Mouse (Mus musculus) embryonic facial prominence, embryonic 11.5 days (tissue): ENCODE results near the gene Garnl3. TPM values are rescaled to one million over a fixed set of nuclear protein-coding genes. Genes with fewer than 3 reads are reported as not detected.
A peak's percentile ranks its signal among the peaks of the same experiment; 100 is the strongest.

Source experiments
- ATAC-seq: fragments of 200-750 bp; cut with Nextera tagmentation; replicated peaks from 2 replicates; pipeline ENCODE4 v1.8.0; 2017; ENCODE audit warnings: low read depth; ENCODE audit not compliant: insufficient number of reproducible peaks, low FRiP score, low TSS enrichment
- DNase-seq: peaks from one replicate; pipeline ENCODE4 v3.0.0-alpha.2; 2015; ENCODE audit warnings: low spot score
- H3K27ac ChIP-seq: fragments of 300-500 bp; sonication (generic); replicated peaks from 2 replicates; pipeline ENCODE4 v1.5.1; 2014; ENCODE audit warnings: mild to moderate bottlenecking, low read depth, low read length, control low read depth
- H3K27me3 ChIP-seq: fragments of 300-500 bp; sonication (generic); 2 replicates; pipeline ENCODE4 v1.6.1; 2014; ENCODE audit warnings: mild to moderate bottlenecking, low read length, moderate library complexity, mixed read lengths; ENCODE audit not compliant: control insufficient read depth, insufficient read depth
- H3K36me3 ChIP-seq: fragments of 300-500 bp; sonication (generic); replicated peaks from 2 replicates; pipeline ENCODE4 v1.6.1; 2014; ENCODE audit warnings: low read depth, mild to moderate bottlenecking, low read length, moderate library complexity, mixed read lengths; ENCODE audit not compliant: control insufficient read depth, insufficient read depth
- H3K4me1 ChIP-seq: fragments of 300-500 bp; sonication (generic); 2 replicates; pipeline ENCODE4 v1.6.1; 2014; ENCODE audit warnings: low read length, mixed read lengths; ENCODE audit not compliant: control insufficient read depth, insufficient read depth
- H3K4me2 ChIP-seq: fragments of 300-500 bp; sonication (generic); 2 replicates; pipeline ENCODE4 v1.6.1; 2014; ENCODE audit warnings: low read depth, mild to moderate bottlenecking, control low read depth, low read length, moderate library complexity
- H3K4me3 ChIP-seq: fragments of 300-500 bp; sonication (generic); 2 replicates; pipeline ENCODE4 v1.5.1; 2014; ENCODE audit warnings: low read depth, low read length, control low read depth
- H3K9ac ChIP-seq: fragments of 300-500 bp; sonication (generic); replicated peaks from 2 replicates; pipeline ENCODE4 v1.6.1; 2014; ENCODE audit warnings: mild to moderate bottlenecking, control low read depth, low read length
- H3K9me3 ChIP-seq: fragments of 300-500 bp; sonication (generic); replicated peaks from 2 replicates; pipeline ENCODE4 v1.6.1; 2016; ENCODE audit warnings: mild to moderate bottlenecking, low read length, inconsistent platforms, mixed read lengths; ENCODE audit not compliant: control insufficient read depth
- WGBS: fragments of 180-500 bp; shearing (Covaris S2); extraction: QIAGEN DNeasy Blood & Tissue Kit; methylation state at CpG from one replicate; pipeline ENCODE4 v1.1.7; 2014; 5-methylcytosine and 5-hydroxymethylcytosine counted together
- polyA plus RNA-seq: library from polyadenylated mRNA; unstranded; fragments of >200 nt; fragmentation: Nextera tagmentation; extraction: Ambion mirVana; gene quantifications from 2 replicates; pipeline ENCODE4 v1.2.1, GENCODE M21; 2014

Gene Garnl3
- polyA plus RNA-seq, 1 experiment from 2014 or later, result 9.0 TPM

DNA sequence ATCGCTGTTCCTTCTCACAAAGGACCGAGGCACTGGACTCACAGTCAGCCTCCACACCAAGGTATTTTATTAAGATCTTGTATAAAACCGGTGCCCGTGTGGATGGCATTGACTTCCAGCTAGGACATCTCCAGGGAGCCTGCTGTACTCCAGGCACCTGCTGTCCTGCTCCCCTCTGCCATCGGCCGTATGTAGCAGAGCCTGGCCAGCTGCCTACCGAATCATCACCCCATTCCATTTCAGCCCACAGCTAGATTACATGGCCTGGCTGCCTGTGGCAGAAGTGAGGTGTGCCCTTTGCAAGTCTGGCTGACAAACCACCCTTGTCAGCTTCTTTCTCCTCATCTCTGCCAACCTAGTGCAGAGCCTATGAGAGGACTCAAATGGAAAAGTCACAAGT is 42.2 kb upstream of the Garnl3 start:
- H3K9ac ChIP-seq, result no peak overlapping the region
- H3K9me3 ChIP-seq, result no peaks in the 10 kb centered on the region
- no peak overlapping the region for H3K27ac ChIP-seq
- H3K4me1 ChIP-seq, result no peaks in the 10 kb centered on the region
- H3K4me3 ChIP-seq, result no peak overlapping the region
- no peak overlapping the region for H3K4me2 ChIP-seq
- no peak for ATAC-seq
- DNase-seq, result no peak
- H3K27me3 ChIP-seq, result no peaks in the 10 kb centered on the region
- H3K36me3 ChIP-seq, result no peaks in the 10 kb centered on the region
- 92% methylated on average over 7 of the region's 7 CpGs for WGBS

DNA sequence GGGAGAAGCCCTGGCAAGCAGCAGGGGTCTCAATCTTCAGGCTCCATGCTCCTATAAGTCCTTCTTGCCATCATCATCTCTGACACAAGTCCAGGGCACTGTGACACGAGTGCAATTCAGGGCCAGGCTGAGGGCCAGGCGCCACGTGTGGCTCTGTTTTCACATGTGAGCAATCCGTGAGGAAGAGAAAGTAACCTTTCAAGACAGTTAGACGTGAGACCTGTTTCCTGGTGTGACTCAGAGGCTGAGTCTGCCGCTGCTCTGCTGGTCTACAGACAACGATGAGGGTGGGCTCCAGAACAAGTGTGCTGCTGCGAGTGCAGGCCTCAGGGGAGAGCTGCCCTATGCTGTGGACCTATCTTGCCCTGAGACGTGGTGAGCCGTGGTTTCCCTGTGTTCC is 41.7 kb upstream of the Garnl3 start:
- ATAC-seq (no peak), DNase-seq (no peak)
- H3K36me3 ChIP-seq, result no peaks in the 10 kb centered on the region
- H3K4me2 ChIP-seq, result no peak overlapping the region
- H3K9ac ChIP-seq, result no peak overlapping the region
- H3K27me3 ChIP-seq, result no peaks in the 10 kb centered on the region
- no peak overlapping the region for H3K27ac ChIP-seq
- WGBS, result 73% methylated on average over 10 of the region's 10 CpGs
- no peaks in the 10 kb centered on the region for H3K9me3 ChIP-seq
- no peaks in the 10 kb centered on the region for H3K4me1 ChIP-seq
- no peak overlapping the region for H3K4me3 ChIP-seq

DNA sequence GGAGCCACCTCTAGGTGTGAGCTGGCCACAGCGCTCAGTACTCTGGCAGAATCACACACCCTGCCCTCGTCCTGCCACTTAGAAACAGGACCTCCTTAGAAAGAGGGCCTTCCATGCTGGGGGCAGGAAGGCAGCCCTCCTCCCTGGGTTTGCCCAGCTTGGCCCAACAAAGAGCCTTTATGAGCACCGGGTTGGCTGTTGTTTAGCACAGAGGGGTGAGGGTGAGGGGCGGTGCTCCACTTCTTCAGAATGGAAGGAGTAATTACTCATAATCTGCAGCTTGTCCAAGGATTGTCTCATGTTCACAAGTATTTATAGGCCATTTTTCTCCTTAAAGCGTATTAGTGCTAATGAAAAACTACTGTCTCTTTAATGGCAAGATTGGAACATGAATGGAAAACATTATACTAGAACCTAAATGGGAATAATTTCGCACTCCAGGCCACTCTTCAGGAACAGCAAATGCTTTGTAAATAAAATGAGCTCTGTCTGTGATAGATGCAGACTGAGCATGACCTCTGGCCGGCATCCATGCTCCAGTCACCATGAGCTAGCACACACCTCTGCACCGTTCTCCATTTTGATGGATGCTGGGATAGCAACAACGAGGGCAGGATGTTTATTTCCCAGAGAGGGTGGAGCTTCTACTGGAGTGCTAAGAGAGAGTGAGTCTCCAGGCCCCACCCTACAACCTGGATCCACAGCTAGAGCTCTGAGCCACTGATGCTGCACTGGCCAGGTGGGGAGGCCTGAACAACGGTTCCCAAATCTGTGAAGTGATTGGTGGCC is 39.5 kb upstream of the Garnl3 start:
- DNase-seq (no peak), ATAC-seq (no peak)
- no peak overlapping the region for H3K4me2 ChIP-seq
- no peaks in the 10 kb centered on the region for H3K36me3 ChIP-seq
- no peak overlapping the region for H3K9ac ChIP-seq
- peak overlapping the region; percentile 28; the same call in 1 of the 2 replicates for H3K27ac ChIP-seq
- H3K27me3 ChIP-seq, result no peaks in the 10 kb centered on the region
- H3K4me3 ChIP-seq, result no peak overlapping the region
- H3K4me1 ChIP-seq, result no peaks in the 10 kb centered on the region
- 55% methylated on average over 10 of the region's 10 CpGs for WGBS
- H3K9me3 ChIP-seq, result no peaks in the 10 kb centered on the region

DNA sequence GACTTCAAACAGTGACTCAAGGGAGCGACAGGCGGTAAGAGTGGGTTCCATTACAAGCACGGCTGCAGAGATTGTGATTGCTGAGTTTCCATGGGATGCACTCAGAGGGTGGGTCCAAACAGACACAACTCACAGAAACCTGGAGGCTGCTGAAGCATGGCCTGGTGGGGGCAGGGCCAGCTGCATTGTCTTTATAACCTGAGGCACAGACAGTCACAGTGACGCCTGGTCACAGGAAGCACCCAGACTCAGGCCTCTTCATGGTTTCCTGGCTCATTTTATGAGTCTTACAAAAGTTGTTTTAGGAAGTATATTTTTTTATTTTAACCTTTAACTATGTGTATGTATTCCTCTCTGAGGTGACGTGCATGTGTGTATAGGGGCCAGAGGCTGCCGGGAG is 38.0 kb upstream of the Garnl3 start:
- H3K9me3 ChIP-seq, result no peaks in the 10 kb centered on the region
- no peaks in the 10 kb centered on the region for H3K36me3 ChIP-seq
- no peaks in the 10 kb centered on the region for H3K4me1 ChIP-seq
- ATAC-seq (no peak), DNase-seq (no peak)
- 77% methylated on average over 6 of the region's 6 CpGs for WGBS
- no peaks in the 10 kb centered on the region for H3K27me3 ChIP-seq
- no peak overlapping the region for H3K27ac ChIP-seq
- no peak overlapping the region for H3K9ac ChIP-seq
- no peak overlapping the region for H3K4me3 ChIP-seq
- H3K4me2 ChIP-seq, result no peak overlapping the region

DNA sequence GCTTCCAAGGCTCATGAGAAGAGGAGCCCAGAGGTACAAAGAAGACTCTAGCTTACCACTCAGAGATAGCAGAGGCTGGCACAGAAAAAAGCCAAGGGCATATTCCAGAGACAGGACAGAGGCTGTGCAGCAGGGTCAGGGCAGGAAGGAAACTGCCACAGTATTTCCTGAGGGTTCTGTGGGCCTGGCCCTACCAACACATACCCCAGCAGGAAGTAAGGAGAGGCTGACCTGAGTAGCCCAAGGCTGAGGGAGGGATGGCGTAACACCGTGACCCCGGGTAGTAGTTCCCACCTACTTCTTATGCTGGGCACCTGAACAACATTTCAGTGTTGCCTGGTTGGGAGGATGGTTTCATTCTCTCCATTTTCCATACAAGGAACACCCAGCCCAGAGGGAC is 35.6 kb upstream of the Garnl3 start:
- no peaks in the 10 kb centered on the region for H3K4me1 ChIP-seq

DNA sequence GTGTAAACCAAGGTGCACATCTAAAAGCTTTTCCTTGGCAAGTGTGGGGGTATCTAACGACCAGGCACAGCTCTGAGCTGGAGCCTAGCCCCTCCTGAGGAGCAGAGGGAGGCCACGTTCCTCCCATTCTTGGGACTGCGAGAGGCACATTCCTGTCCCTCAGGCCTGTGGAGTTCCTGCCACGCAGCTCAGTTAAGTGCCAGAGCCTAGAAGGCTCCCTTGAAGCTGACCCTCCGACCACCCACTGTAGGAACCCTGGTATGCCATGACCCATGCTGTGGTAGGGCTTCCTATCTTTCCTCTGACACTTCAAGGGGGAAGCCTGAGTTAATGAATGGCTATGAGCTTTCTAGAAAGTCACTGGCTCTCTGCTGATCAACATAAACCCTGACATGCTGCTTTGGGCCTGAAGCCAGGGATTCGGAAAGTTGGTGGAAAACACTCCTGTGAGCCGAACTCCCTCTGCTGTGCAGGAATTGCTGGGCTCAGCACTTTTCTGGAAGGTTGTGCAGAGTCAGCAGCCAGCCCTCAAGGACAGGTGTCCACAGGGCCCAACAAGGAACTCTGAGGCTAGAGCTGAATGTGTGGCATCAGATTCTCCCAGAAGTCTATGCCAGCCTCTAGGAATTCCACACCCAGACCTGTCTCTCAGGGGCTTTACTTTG is 34.4 kb upstream of the Garnl3 start:
- H3K27me3 ChIP-seq, result no peaks in the 10 kb centered on the region
- H3K4me2 ChIP-seq, result no peak overlapping the region
- no peaks in the 10 kb centered on the region for H3K9me3 ChIP-seq
- no peaks in the 10 kb centered on the region for H3K4me1 ChIP-seq
- DNase-seq (no peak), ATAC-seq (no peak)
- H3K27ac ChIP-seq, result no peak overlapping the region
- no peak overlapping the region for H3K9ac ChIP-seq
- WGBS, result 57% methylated on average over 7 of the region's 7 CpGs
- no peak overlapping the region for H3K4me3 ChIP-seq
- no peaks in the 10 kb centered on the region for H3K36me3 ChIP-seq

More for the DNA sequence above, 35.6 kb upstream of the Garnl3 start:
- Histone ChIP-seq H3K27me3 (no peaks in the 10 kb centered on the region), H3K27ac (no peak overlapping the region), H3K4me2 (no peak overlapping the region), H3K9me3 (no peaks in the 10 kb centered on the region), H3K36me3 (no peaks in the 10 kb centered on the region), H3K9ac (no peak overlapping the region), H3K4me3 (no peak overlapping the region)
- 94% methylated on average over 3 of the region's 3 CpGs for WGBS
- no peak for DNase-seq
- ATAC-seq, result no peak

DNA sequence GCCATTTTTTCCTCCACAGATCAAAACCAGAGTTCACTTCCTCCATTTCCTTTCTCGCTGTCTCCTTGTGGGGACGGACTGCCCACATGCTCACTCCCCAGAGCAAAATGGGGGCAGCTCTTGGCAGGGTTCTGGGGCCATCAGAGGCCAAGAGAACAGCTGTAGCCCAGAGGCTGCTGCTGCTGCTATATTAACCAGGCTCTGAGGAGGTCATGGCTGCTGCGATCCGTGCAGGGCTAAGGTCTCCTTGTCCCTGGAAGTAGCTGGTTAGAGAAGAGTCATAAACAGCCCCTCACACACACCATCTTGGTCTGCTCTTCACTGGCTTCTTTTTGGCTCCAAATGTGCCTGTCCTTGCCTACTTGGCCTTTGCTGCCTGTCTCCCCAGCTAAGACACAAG is 33.8 kb upstream of the Garnl3 start:
- Histone ChIP-seq H3K4me3 (no peak overlapping the region), H3K9ac (no peak overlapping the region), H3K9me3 (no peaks in the 10 kb centered on the region), H3K36me3 (no peaks in the 10 kb centered on the region), H3K4me2 (no peak overlapping the region), H3K27ac (no peak overlapping the region), H3K27me3 (no peaks in the 10 kb centered on the region), H3K4me1 (no peaks in the 10 kb centered on the region)
- WGBS, result 63% methylated on average over 4 of the region's 4 CpGs
- ATAC-seq (no peak), DNase-seq (no peak)

DNA sequence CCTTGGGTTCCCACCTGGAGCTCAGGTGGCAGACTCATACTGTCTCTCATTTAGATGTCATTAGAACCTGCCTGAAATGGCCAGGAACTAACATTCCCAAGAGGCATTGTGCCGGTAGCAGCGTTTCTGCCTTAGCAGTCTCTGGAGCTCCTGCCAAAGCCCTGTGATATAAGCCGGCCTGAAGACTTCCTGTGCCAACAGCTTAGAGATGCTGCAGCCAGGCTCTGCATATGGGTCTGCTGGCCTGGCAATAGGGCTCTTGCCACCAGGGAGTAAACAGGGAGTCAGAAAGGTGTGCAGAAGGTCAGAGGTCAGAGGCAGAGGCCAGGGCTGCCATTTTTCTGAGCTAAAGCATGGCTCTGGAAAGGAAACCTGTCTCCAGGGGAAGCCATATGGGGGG is 33.2 kb upstream of the Garnl3 start:
- Histone ChIP-seq H3K4me1 (no peaks in the 10 kb centered on the region), H3K27ac (no peak overlapping the region), H3K4me2 (no peak overlapping the region), H3K36me3 (no peaks in the 10 kb centered on the region), H3K9ac (no peak overlapping the region), H3K4me3 (no peak overlapping the region), H3K9me3 (no peaks in the 10 kb centered on the region), H3K27me3 (no peaks in the 10 kb centered on the region)
- ATAC-seq (no peak), DNase-seq (no peak)
- WGBS, result 54% methylated on average over 3 of the region's 3 CpGs
